Mouse (Mus musculus): ENCODE data around the gene Npc2. TPM values are rescaled to one million over a fixed set of nuclear protein-coding genes. Genes with fewer than 3 reads are reported as not detected.
A peak's percentile ranks its signal among the peaks of the same experiment; 100 is the strongest.

Gene Npc2
- total and polyA plus RNA-seq, 2 experiments from 2014 or later, result 44.6 to 51.3 TPM

DNA sequence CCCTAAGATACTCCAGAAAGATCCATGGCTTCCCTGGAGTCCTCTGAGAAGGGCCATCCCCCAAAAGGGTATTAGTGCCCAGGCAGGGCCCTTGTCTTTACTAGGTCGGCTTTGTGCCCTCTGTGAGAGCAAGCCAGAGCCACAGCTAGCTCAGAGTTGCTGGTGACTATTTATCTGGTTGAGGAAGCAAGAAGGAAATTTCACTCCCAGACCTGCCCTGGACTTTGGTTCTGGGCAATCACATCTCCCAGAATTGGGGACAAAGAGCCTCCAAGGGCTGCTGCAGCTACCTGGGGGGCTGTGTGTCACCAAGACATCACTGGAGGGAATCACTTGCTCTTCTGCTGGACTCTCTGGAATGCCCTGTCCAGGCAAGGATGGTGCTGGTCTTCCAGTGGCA is 33.1 kb upstream of the Npc2 start:
- DNase-seq (ENCODE audit: low spot score), result no peak
- Histone ChIP-seq H3K27me3 (ENCODE audit: control insufficient read depth, insufficient read depth, low read length) (peaks cover 97% of the 10 kb centered on the region), H3K27ac (ENCODE audit: low read depth) (no peak overlapping the region), H3K4me2 (ENCODE audit: low read depth, low read length) (no peak overlapping the region), H3K9ac (replicated peaks; ENCODE audit: low read depth, low read length) (no peak overlapping the region), H3K36me3 (replicated peaks; ENCODE audit: control insufficient read depth, insufficient read depth, low read length) (no peaks in the 10 kb centered on the region), H3K9me3 (replicated peaks; ENCODE audit: control insufficient read depth, low read length) (no peaks in the 10 kb centered on the region), H3K4me3 (ENCODE audit: low read depth, low read length) (no peak overlapping the region), H3K4me1 (ENCODE audit: control insufficient read depth, insufficient read depth) (peaks cover 11% of the 10 kb centered on the region)
- WGBS, result 71% methylated on average over 1 of the region's 1 CpGs
- no peak for TF ChIP-seq CTCF (IDR thresholded peaks at IDR 0.05; ENCODE audit: low read depth)
- no peak for TF ChIP-seq EP300 (IDR thresholded peaks at IDR 0.05; ENCODE audit: low read depth)
- ATAC-seq (ENCODE audit: insufficient read depth, low read depth), result no peak

DNA sequence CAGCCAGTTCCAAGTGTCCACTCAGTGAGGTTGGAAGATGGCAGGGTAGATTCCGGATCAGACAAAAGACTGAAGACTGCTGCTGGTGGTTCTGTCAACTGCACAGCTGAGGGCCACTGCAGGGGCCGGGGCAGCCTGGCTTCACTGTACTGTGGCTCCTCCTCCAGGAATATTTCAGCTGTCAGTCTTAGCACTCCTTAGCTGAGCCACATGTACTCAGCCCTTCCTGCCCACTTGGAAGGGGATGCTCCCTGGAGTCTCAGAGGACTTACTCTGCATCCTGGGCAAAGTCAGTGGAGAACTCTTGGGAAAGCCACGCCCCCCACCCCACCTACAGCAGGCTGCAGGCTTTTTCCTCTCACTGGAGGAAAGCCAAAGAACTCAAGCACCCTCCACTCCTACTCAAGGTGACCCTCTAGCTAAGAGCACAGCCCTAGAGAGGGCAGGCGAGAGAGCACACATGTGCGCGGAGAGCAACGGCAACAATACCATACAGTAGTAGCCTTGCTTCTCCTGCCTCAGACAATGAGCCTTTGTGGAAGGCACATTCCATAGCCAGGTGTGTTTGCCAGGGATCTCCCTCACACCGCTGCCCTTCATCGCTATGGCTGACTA is 32.4 kb upstream of the Npc2 start:
- peak; percentile 55 for ATAC-seq (ENCODE audit: insufficient read depth, low read depth)
- DNase-seq (ENCODE audit: low spot score), result peak; percentile 49
- no peak overlapping the region for H3K9ac ChIP-seq (replicated peaks; ENCODE audit: low read depth, low read length)
- WGBS, result 43% methylated on average over 9 of the region's 9 CpGs
- peaks cover 96% of the 10 kb centered on the region for H3K27me3 ChIP-seq (ENCODE audit: control insufficient read depth, insufficient read depth, low read length)
- peaks cover 11% of the 10 kb centered on the region for H3K4me1 ChIP-seq (ENCODE audit: control insufficient read depth, insufficient read depth)
- no peak for TF ChIP-seq CTCF (IDR thresholded peaks at IDR 0.05; ENCODE audit: low read depth)
- TF ChIP-seq EP300 (IDR thresholded peaks at IDR 0.05; ENCODE audit: low read depth), result no peak
- H3K27ac ChIP-seq (ENCODE audit: low read depth), result no peak overlapping the region
- H3K9me3 ChIP-seq (replicated peaks; ENCODE audit: control insufficient read depth, low read length), result no peaks in the 10 kb centered on the region
- no peaks in the 10 kb centered on the region for H3K36me3 ChIP-seq (replicated peaks; ENCODE audit: control insufficient read depth, insufficient read depth, low read length)
- no peak overlapping the region for H3K4me2 ChIP-seq (ENCODE audit: low read depth, low read length)
- H3K4me3 ChIP-seq (ENCODE audit: low read depth, low read length), result no peak overlapping the region

DNA sequence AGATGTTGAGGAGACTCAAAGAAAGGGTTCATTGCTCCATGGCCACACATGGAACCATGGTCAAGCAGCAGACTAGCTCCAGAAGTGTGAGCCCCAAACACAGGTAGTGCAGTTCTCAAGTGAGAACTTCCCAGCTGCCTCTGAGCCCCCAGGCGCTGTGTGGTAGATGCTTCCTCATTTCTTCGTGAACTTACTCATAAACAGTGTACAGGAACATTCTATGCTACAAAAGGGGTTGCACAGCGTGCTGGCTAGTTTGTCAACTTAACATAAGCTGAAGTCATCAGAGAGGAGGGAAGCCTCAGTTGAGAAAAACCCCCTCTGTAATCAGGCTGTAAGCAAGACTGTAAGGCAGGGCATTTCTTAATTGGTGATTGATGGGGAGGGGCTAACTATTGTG is 29.7 kb upstream of the Npc2 start:
- DNase-seq (ENCODE audit: low spot score), result no peak
- TF ChIP-seq CTCF (IDR thresholded peaks at IDR 0.05; ENCODE audit: low read depth) (no peak), EP300 (IDR thresholded peaks at IDR 0.05; ENCODE audit: low read depth) (no peak)
- H3K4me1 ChIP-seq (ENCODE audit: control insufficient read depth, insufficient read depth), result peaks cover 11% of the 10 kb centered on the region
- H3K27ac ChIP-seq (ENCODE audit: low read depth), result no peak overlapping the region
- H3K27me3 ChIP-seq (ENCODE audit: control insufficient read depth, insufficient read depth, low read length), result peaks cover 93% of the 10 kb centered on the region
- H3K9me3 ChIP-seq (replicated peaks; ENCODE audit: control insufficient read depth, low read length), result no peaks in the 10 kb centered on the region
- WGBS, result 85% methylated on average over 3 of the region's 3 CpGs
- H3K36me3 ChIP-seq (replicated peaks; ENCODE audit: control insufficient read depth, insufficient read depth, low read length), result no peaks in the 10 kb centered on the region
- H3K4me2 ChIP-seq (ENCODE audit: low read depth, low read length), result no peak overlapping the region
- ATAC-seq (ENCODE audit: insufficient read depth, low read depth), result no peak
- H3K4me3 ChIP-seq (ENCODE audit: low read depth, low read length), result no peak overlapping the region
- no peak overlapping the region for H3K9ac ChIP-seq (replicated peaks; ENCODE audit: low read depth, low read length)

DNA sequence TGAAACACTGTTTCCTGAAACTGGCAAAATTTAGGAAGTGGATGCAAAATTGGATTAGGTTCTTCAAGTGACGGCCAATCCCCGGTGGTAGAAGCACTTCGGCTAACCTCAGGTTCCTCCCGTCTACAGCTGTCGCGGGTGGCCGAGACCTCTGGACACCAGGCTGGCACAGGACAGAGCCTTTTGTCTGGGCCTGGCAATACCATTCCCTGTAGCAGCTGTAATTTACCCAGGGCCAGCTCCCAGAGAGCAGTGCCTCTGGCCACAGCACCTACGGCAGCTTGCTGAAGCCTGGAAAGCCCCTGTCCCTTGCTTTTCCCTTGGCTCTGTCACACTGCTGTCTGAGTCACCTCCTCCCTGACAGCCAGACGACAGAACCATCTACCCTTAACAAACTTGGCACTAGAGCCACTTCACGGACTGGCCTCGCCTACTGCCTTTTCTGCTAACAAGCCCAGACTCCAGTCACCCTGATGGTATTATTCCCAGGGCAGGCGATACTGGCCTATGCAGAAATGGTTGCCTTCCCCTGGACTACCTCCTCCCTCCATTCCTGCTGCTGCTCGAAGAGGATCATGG is 28.7 kb upstream of the Npc2 start:
- Histone ChIP-seq H3K27me3 (ENCODE audit: control insufficient read depth, insufficient read depth, low read length) (peaks cover 93% of the 10 kb centered on the region), H3K4me2 (ENCODE audit: low read depth, low read length) (no peak overlapping the region)

DNA sequence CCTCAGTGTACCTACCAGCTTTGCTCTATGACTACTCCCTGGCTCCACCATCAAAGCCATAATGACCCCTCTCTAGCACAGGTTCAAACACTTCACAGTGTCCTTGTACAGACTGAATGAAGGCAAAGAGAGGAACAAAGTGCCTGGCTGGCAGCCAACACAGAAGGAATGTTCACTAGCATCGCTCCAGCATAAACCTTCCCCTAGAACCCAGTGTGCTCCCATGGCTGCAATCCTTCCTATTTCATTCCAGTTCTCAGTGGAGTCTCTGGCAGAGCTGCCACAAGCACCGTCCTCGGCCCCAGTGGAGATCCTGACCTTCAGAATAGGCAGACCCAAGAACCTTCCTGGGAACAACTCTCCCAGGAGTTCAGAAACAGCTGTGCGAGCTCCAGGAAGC is 27.5 kb upstream of the Npc2 start:
- Histone ChIP-seq H3K9me3 (replicated peaks; ENCODE audit: control insufficient read depth, low read length) (no peaks in the 10 kb centered on the region), H3K9ac (replicated peaks; ENCODE audit: low read depth, low read length) (no peak overlapping the region), H3K27me3 (ENCODE audit: control insufficient read depth, insufficient read depth, low read length) (peaks cover 93% of the 10 kb centered on the region), H3K36me3 (replicated peaks; ENCODE audit: control insufficient read depth, insufficient read depth, low read length) (no peaks in the 10 kb centered on the region), H3K27ac (ENCODE audit: low read depth) (no peak overlapping the region), H3K4me1 (ENCODE audit: control insufficient read depth, insufficient read depth) (peaks cover 5% of the 10 kb centered on the region), H3K4me2 (ENCODE audit: low read depth, low read length) (no peak overlapping the region), H3K4me3 (ENCODE audit: low read depth, low read length) (no peak overlapping the region)
- peak; percentile 65 for DNase-seq (ENCODE audit: low spot score)
- peak; percentile 62 for ATAC-seq (ENCODE audit: insufficient read depth, low read depth)
- 24% methylated on average over 4 of the region's 4 CpGs for WGBS
- TF ChIP-seq EP300 (IDR thresholded peaks at IDR 0.05; ENCODE audit: low read depth) (no peak), CTCF (IDR thresholded peaks at IDR 0.05; ENCODE audit: low read depth) (no peak)

More for the DNA sequence above, 28.7 kb upstream of the Npc2 start:
- H3K9me3 ChIP-seq (replicated peaks; ENCODE audit: control insufficient read depth, low read length), result no peaks in the 10 kb centered on the region
- H3K36me3 ChIP-seq (replicated peaks; ENCODE audit: control insufficient read depth, insufficient read depth, low read length), result no peaks in the 10 kb centered on the region
- peak; percentile 10 for DNase-seq (ENCODE audit: low spot score)
- H3K27ac ChIP-seq (ENCODE audit: low read depth), result no peak overlapping the region
- no peak; the same call in 1 of the 2 replicates for ATAC-seq (ENCODE audit: insufficient read depth, low read depth)
- no peak overlapping the region for H3K4me3 ChIP-seq (ENCODE audit: low read depth, low read length)
- TF ChIP-seq CTCF (IDR thresholded peaks at IDR 0.05; ENCODE audit: low read depth), result no peak
- no peak for TF ChIP-seq EP300 (IDR thresholded peaks at IDR 0.05; ENCODE audit: low read depth)
- H3K4me1 ChIP-seq (ENCODE audit: control insufficient read depth, insufficient read depth), result peaks cover 11% of the 10 kb centered on the region
- H3K9ac ChIP-seq (replicated peaks; ENCODE audit: low read depth, low read length), result no peak overlapping the region
- WGBS, result 60% methylated on average over 13 of the region's 13 CpGs

DNA sequence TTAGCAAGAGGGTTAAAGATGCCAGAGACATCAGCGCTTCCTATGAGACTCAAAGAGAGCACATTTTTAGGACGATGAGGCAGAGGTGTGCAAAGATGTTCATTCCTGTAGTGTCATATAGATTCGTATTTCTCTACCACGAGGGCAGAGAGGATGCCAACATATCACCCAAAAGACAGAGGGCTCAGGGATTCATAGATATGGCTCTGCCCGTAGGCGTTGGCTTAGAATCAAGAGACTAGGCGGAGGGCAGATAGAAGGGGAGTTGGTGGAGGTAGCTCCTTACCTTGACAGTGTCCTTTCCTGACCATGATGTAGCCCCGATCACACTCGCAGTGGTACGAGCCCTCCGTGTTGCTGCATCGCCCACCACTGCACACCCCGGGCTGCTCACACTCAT is 26.1 kb upstream of the Npc2 start:
- peaks cover 93% of the 10 kb centered on the region for H3K27me3 ChIP-seq (ENCODE audit: control insufficient read depth, insufficient read depth, low read length)
- 85% methylated on average over 13 of the region's 13 CpGs for WGBS

More for the DNA sequence above, 26.1 kb upstream of the Npc2 start:
- ATAC-seq (ENCODE audit: insufficient read depth, low read depth) (no peak), DNase-seq (ENCODE audit: low spot score) (no peak)
- H3K9me3 ChIP-seq (replicated peaks; ENCODE audit: control insufficient read depth, low read length), result no peaks in the 10 kb centered on the region
- no peak overlapping the region for H3K9ac ChIP-seq (replicated peaks; ENCODE audit: low read depth, low read length)
- no peak overlapping the region for H3K4me3 ChIP-seq (ENCODE audit: low read depth, low read length)
- no peaks in the 10 kb centered on the region for H3K4me1 ChIP-seq (ENCODE audit: control insufficient read depth, insufficient read depth)
- TF ChIP-seq EP300 (IDR thresholded peaks at IDR 0.05; ENCODE audit: low read depth) (no peak), CTCF (IDR thresholded peaks at IDR 0.05; ENCODE audit: low read depth) (no peak)
- H3K36me3 ChIP-seq (replicated peaks; ENCODE audit: control insufficient read depth, insufficient read depth, low read length), result no peaks in the 10 kb centered on the region
- no peak overlapping the region for H3K4me2 ChIP-seq (ENCODE audit: low read depth, low read length)
- no peak overlapping the region for H3K27ac ChIP-seq (ENCODE audit: low read depth)

Data from heart, postnatal 0 days (tissue).